Mouse (Mus musculus): ENCODE measurements around the gene Atp5g2. TPM values are rescaled to one million over a fixed set of nuclear protein-coding genes. Genes with fewer than 3 reads are reported as not detected.

Gene Atp5g2
- total and polyA plus RNA-seq, 3 experiments, result 59.4 to 513 TPM; not detected in 1

DNA sequence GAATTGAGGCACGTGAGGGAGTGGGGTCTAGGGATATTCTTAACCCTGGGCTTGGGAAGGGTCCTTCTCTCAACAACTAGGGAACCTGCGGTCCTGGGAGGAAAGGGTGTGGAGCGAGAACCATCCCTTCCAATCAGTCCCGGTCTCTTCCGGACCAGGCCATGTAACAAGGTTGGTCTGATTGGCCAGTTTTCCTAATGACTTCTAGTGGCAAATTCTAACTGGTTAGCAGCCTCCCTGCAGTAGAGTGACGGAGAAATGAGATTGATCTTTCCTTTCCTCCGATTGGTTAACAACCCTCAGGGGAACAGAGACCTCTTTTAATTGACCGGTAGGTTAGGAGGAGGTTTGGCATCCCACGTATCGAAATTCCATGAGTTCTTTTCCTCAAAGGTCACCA, 1.4 kb upstream of the Atp5g2 start (continued):
- TF ChIP-seq NRF1 (IDR thresholded peaks at IDR 0.05; ENCODE audit: insufficient read depth, low read depth, low read length, poor library complexity, severe bottlenecking), result no peak

GRCm38 (mm10) chr15:102671721-102672214, 384 bp downstream of the Atp5g2 start:
- Histone ChIP-seq H3K27me3 (ENCODE audit: control insufficient read depth in 1 of 2, insufficient read depth in 2 of 2, low read length in 2 of 2) (no peaks in the 10 kb centered on the region), H3K27ac (ENCODE audit: control insufficient read depth, low read depth, low read length) (no peak overlapping the region), H3K9me3 (replicated peaks; ENCODE audit: insufficient read depth, low read length) (no peaks in the 10 kb centered on the region), H3K4me1 (ENCODE audit: control insufficient read depth in 1 of 2, insufficient read depth in 2 of 2, low read length in 2 of 2) (peaks cover 4 to 10% of the 10 kb centered on the region in 2 experiments), H3K4me3 (ENCODE audit: control insufficient read depth in 1 of 2, insufficient read depth in 1 of 2, low read depth in 2 of 2, low read length in 2 of 2) (no peak overlapping the region), H3K79me2 (ENCODE audit: control insufficient read depth, insufficient read depth, low read length, poor library complexity) (peaks cover 19% of the 10 kb centered on the region), H3K9ac (ENCODE audit: control insufficient read depth, low read depth, low read length, poor library complexity, severe bottlenecking) (peak overlapping the region; percentile 48; the same call in 1 of the 2 replicates), H3K36me3 (ENCODE audit: control insufficient read depth in 1 of 2, insufficient read depth in 2 of 2, low read length in 2 of 2) (peaks cover 8 to 22% of the 10 kb centered on the region in 2 experiments)
- DNase-seq (ENCODE audit: low read depth, low spot score), result no peak
- TF ChIP-seq E2F4 (IDR thresholded peaks at IDR 0.05; ENCODE audit: borderline replicate concordance, low read depth, low read length), result no peak
- TF ChIP-seq KAT2A (conservative IDR thresholded peaks at IDR 0.05; ENCODE audit: low read depth, low read length), result no peak
- TF ChIP-seq TAL1 (IDR thresholded peaks at IDR 0.05; ENCODE audit: low read length), result no peak
- no peak for TF ChIP-seq POLR2AphosphoS5 (IDR thresholded peaks at IDR 0.05; ENCODE audit: borderline replicate concordance, low read depth, low read length)
- 0 out of 4 replicates have a peak, but pooled peaks of 1 of the 2 experiments have one; percentile 2 for TF ChIP-seq POLR2A (IDR thresholded peaks at IDR 0.05; ENCODE audit: control insufficient read depth in 1 of 2, insufficient read depth in 1 of 2, low read depth in 1 of 2, low read length in 2 of 2, poor library complexity in 1 of 2)
- no peak for TF ChIP-seq TCF12 (IDR thresholded peaks at IDR 0.05; ENCODE audit: low read depth, low read length)

DNA sequence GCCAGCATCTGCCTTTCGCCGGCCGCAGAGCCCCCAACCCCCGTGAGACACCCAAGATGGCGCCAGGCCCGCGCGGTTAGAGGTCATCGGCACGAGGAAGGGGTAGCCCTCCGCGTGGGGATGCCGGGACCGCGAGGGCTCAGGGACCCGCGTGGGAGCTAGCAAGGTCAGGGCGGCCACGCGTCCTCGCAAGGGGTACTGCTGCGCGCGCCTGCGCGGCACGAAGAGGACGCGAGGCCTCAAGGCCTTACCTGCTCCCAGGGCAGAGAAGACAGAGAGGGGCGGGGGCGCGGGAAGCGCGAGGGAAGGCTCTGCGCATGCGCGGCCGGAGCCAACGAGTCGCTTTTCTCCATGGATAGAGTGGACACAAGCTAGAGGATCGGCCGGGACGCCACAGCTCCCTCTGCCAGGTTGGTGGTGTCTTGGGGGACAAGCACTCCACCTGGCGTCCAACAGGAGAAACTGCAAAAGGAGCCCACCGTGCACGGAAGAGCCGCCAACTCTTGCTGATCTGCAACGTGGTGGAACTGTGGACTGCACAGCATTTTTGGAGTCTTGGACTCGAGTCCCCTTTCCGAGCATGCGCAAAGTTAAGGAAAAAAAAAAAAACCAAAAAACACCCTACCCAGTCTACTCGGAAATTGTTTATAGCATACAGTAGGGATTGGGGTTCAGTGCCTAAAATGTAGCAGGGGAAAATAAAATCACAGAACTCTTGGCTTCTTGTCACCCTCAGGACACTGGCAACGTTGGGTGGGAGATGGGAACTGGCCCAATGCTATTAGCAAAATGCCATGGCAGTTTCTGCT, 1.2 kb downstream of the Atp5g2 start:
- no peaks in the 10 kb centered on the region for H3K27me3 ChIP-seq (ENCODE audit: control insufficient read depth in 1 of 2, insufficient read depth in 2 of 2, low read length in 2 of 2)
- peaks cover 19% of the 10 kb centered on the region for H3K79me2 ChIP-seq (ENCODE audit: control insufficient read depth, insufficient read depth, low read length, poor library complexity)
- H3K9me3 ChIP-seq (replicated peaks; ENCODE audit: insufficient read depth, low read length), result no peaks in the 10 kb centered on the region
- DNase-seq (ENCODE audit: low read depth, low spot score), result peak; percentile 100
- H3K36me3 ChIP-seq (ENCODE audit: control insufficient read depth in 1 of 2, insufficient read depth in 2 of 2, low read length in 2 of 2), result peaks cover 8 to 22% of the 10 kb centered on the region in 2 experiments
- peaks cover 4 to 10% of the 10 kb centered on the region in 2 experiments for H3K4me1 ChIP-seq (ENCODE audit: control insufficient read depth in 1 of 2, insufficient read depth in 2 of 2, low read length in 2 of 2)
- H3K9ac ChIP-seq (ENCODE audit: control insufficient read depth, low read depth, low read length, poor library complexity, severe bottlenecking), result peak overlapping the region; percentile 96
- peak overlapping the region; percentile 77 to 85 for H3K4me3 ChIP-seq (ENCODE audit: control insufficient read depth in 1 of 2, insufficient read depth in 1 of 2, low read depth in 2 of 2, low read length in 2 of 2)
- H3K27ac ChIP-seq (ENCODE audit: control insufficient read depth, low read depth, low read length), result peak overlapping the region; percentile 86
- TF ChIP-seq CHD2 (IDR thresholded peaks at IDR 0.05; ENCODE audit: low read length) (no peak), MYB (IDR thresholded peaks at IDR 0.05; ENCODE audit: low read depth, low read length) (no peak), CTCF (IDR thresholded peaks at IDR 0.05 in 2 of 3, conservative IDR thresholded peaks at IDR 0.05 in 1 of 3; ENCODE audit: control insufficient read depth in 1 of 3, insufficient read depth in 1 of 3, low read depth in 2 of 3, low read length in 3 of 3, poor library complexity in 1 of 3, severe bottlenecking in 1 of 3) (peak; percentile 96 to 100 (median 100)), RCOR1 (IDR thresholded peaks at IDR 0.05; ENCODE audit: low read depth, low read length) (peak; percentile 69; the same call in 1 of the 2 replicates), MAX (IDR thresholded peaks at IDR 0.05; ENCODE audit: low read length) (peak; percentile 88), KAT2A (conservative IDR thresholded peaks at IDR 0.05; ENCODE audit: low read depth, low read length) (peak; percentile 83), MAZ (IDR thresholded peaks at IDR 0.05; ENCODE audit: low read depth, low read length) (peak; percentile 97; the same call in 1 of the 2 replicates), E2F4 (IDR thresholded peaks at IDR 0.05; ENCODE audit: borderline replicate concordance, low read depth, low read length) (peak; percentile 93), USF2 (IDR thresholded peaks at IDR 0.05; ENCODE audit: borderline replicate concordance in 1 of 2, insufficient read depth in 1 of 2, low read depth in 1 of 2, low read length in 2 of 2) (no peak), EP300 (IDR thresholded peaks at IDR 0.05; ENCODE audit: low read depth in 1 of 2, low read length in 2 of 2) (peak in 1 of 2 experiments; percentile 79; a peak in 2 of 4 replicates), MXI1 (IDR thresholded peaks at IDR 0.05; ENCODE audit: low read depth, low read length) (peak; percentile 78; the same call in 1 of the 2 replicates), MYC (IDR thresholded peaks at IDR 0.05; ENCODE audit: low read depth, low read length) (peak; percentile 95), NRF1 (IDR thresholded peaks at IDR 0.05; ENCODE audit: insufficient read depth, low read depth, low read length, poor library complexity, severe bottlenecking) (peak; percentile 94), UBTF (IDR thresholded peaks at IDR 0.05; ENCODE audit: borderline replicate concordance, insufficient read depth, low read depth, low read length) (no peak), SIN3A (IDR thresholded peaks at IDR 0.05; ENCODE audit: low read length) (peak; percentile 93), TAL1 (IDR thresholded peaks at IDR 0.05; ENCODE audit: low read length) (no peak), BHLHE40 (IDR thresholded peaks at IDR 0.05; ENCODE audit: borderline replicate concordance, low read depth, low read length) (no peak), RAD21 (IDR thresholded peaks at IDR 0.05; ENCODE audit: low read depth, low read length) (peak; percentile 57), ZC3H11A (IDR thresholded peaks at IDR 0.05; ENCODE audit: low read depth, low read length) (peak; percentile 75), POLR2AphosphoS5 (IDR thresholded peaks at IDR 0.05; ENCODE audit: borderline replicate concordance, low read depth, low read length) (0 out of 2 replicates have a peak, but pooled peaks have one; percentile 67), SMC3 (IDR thresholded peaks at IDR 0.05; ENCODE audit: low read depth, low read length) (peak; percentile 97), MEF2A (IDR thresholded peaks at IDR 0.05; ENCODE audit: extremely low read depth, insufficient replicate concordance, low read depth, low read length, poor library complexity, severe bottlenecking) (no peak)

Measured in MEL (cell line).